Mouse (Mus musculus) bone marrow, adult 2 months (tissue): ENCODE results near the gene Cox6a2. TPM values are rescaled to one million over a fixed set of nuclear protein-coding genes. Genes with fewer than 3 reads are reported as not detected.

Experiments
- H3K27ac ChIP-seq: fragments of 200-500 bp; 2 replicates; pipeline ENCODE4 v1.5.1; 2012; ENCODE audit warnings: low read depth, mild to moderate bottlenecking, control low read depth, inconsistent platforms, low read length; ENCODE audit not compliant: control insufficient read depth, poor library complexity, insufficient read depth
- H3K4me1 ChIP-seq: fragments of 200-500 bp; 2 replicates; pipeline ENCODE4 v1.6.1; 2011; ENCODE audit warnings: low read length; ENCODE audit not compliant: control insufficient read depth, insufficient read depth
- H3K4me3 ChIP-seq: fragments of 200-500 bp; replicated peaks from 2 replicates; pipeline ENCODE3; 2011; ENCODE audit warnings: mild to moderate bottlenecking, low read depth, low read length, control low read depth; ENCODE audit not compliant: control insufficient read depth
- CTCF ChIP-seq: fragments of 200-500 bp; IDR thresholded peaks from 2 replicates; pipeline ENCODE4 v1.5.1; 2011; ENCODE audit warnings: low read length, control low read depth; ENCODE audit not compliant: control insufficient read depth, insufficient read depth
- POLR2A ChIP-seq: fragments of 200-500 bp; IDR thresholded peaks from 2 replicates; pipeline ENCODE4 v1.6.1; 2011; ENCODE audit warnings: low read depth, mild to moderate bottlenecking, control low read depth, low read length, borderline replicate concordance; ENCODE audit not compliant: control insufficient read depth
- WGBS: fragments of 180-500 bp; shearing (Covaris S2); methylation state at CpG from one replicate; pipeline ENCODE4 v1.1.7; 2018; 5-methylcytosine and 5-hydroxymethylcytosine counted together
- polyA plus RNA-seq: library from polyadenylated mRNA; stranded (reverse); fragments of >200 nt; gene quantifications from 2 replicates; pipeline ENCODE4 v1.2.4, GENCODE M21; 2011; ENCODE audit warnings: low replicate concordance; ENCODE audit not compliant: missing spikeins, insufficient read depth, insufficient read length

Gene Cox6a2
- polyA plus RNA-seq, 1 experiment: 8.4 TPM

- peak within 1 kb of the TSS; percentile 98 for H3K27ac ChIP-seq
- H3K4me1 ChIP-seq: peaks cover 5% of the 10 kb centered on the region
- H3K4me3 ChIP-seq: peak within 1 kb of the TSS; percentile 80
- TF ChIP-seq POLR2A (no peak), CTCF (peak; percentile 69)
- WGBS: 23% methylated on average over 37 of the region's 37 CpGs
Measured at GRCm38 (mm10) chr7:128236856-128237592, 30.8 kb upstream of the Cox6a2 start, which contains the start of gene Armc5. Gene Armc5, plus strand, starts transcription at chr7:128237342.

- peak overlapping the region; percentile 40; the same call in 1 of the 2 replicates for H3K27ac ChIP-seq
- H3K4me3 ChIP-seq: peak overlapping the region; percentile 80
- peaks cover 5% of the 10 kb centered on the region for H3K4me1 ChIP-seq
- no peak for TF ChIP-seq CTCF
- no peak for TF ChIP-seq POLR2A
- 87% methylated on average over 13 of the region's 13 CpGs for WGBS
Measured at GRCm38 (mm10) chr7:128236426-128236825, 30.2 kb upstream of the Cox6a2 start.

- TF ChIP-seq POLR2A: no peak
- H3K4me3 ChIP-seq: no peak overlapping the region
- WGBS: 64% methylated on average over 1 of the region's 1 CpGs
- H3K27ac ChIP-seq: no peak overlapping the region
- peaks cover 5% of the 10 kb centered on the region for H3K4me1 ChIP-seq
Measured at GRCm38 (mm10) chr7:128235481-128235880, 29.3 kb upstream of the Cox6a2 start.

- 52% methylated on average over 2 of the region's 2 CpGs for WGBS
- H3K27ac ChIP-seq: no peak overlapping the region
- peaks cover 5% of the 10 kb centered on the region for H3K4me1 ChIP-seq
- H3K4me3 ChIP-seq: no peak overlapping the region
- TF ChIP-seq POLR2A: no peak
- no peak for TF ChIP-seq CTCF
Measured at GRCm38 (mm10) chr7:128234796-128235195, 28.6 kb upstream of the Cox6a2 start.

GRCm38 (mm10) chr7:128231741-128232140 lies 25.6 kb upstream of the Cox6a2 start:
- WGBS: 51% methylated on average over 8 of the region's 8 CpGs

DNA sequence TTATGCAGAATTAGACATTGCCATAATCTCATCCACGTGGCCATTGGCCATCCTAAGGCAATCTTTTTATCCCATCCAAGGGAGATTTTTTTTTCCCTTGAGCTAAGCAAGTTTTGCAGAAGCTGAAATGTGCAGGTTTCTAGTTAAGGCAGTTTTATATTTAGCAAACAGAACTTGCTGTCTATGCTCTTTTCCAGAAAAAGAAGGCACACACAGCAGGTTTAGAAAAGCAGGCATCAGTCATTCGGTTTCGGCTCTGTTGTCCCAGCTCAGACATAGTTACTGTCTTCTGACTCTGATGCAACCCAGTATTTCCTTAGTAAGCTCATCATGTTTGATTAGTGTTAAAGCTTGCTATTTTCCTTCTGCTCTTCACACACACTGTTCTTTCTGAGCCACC lies 14.7 kb upstream of the Cox6a2 start:
- WGBS: 84% methylated on average over 3 of the region's 3 CpGs
- Histone ChIP-seq H3K4me3 (no peak overlapping the region), H3K4me1 (no peaks in the 10 kb centered on the region), H3K27ac (no peak overlapping the region)
- TF ChIP-seq CTCF: no peak

More at GRCm38 (mm10) chr7:128231741-128232140, 25.6 kb upstream of the Cox6a2 start:
- TF ChIP-seq POLR2A (no peak), CTCF (no peak)
- Histone ChIP-seq H3K4me1 (peaks cover 4% of the 10 kb centered on the region), H3K4me3 (no peak overlapping the region), H3K27ac (no peak overlapping the region)

DNA sequence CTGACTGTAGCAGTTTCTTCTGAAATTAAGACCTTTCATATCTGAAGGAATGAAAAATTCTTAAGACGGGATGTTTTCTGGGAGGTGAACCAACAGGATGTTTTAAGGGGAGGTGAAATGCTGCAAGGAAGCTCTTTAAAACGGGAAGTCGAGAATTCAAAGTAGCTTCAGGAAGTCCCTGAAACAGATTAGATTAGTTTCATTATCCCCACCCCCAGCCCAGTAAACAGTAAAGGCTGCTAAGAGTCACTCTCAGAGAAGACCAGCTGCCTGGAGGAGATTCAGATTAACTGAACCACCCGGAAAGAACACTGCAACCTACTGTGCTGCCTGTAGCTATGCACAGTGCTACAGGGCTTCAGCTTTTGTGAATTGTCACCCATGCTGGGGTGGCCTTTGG lies 13.8 kb upstream of the Cox6a2 start:
- no peak overlapping the region for H3K27ac ChIP-seq
- 54% methylated on average over 4 of the region's 4 CpGs for WGBS
- H3K4me3 ChIP-seq: no peak overlapping the region
- TF ChIP-seq CTCF (no peak), POLR2A (no peak)
- no peaks in the 10 kb centered on the region for H3K4me1 ChIP-seq

DNA sequence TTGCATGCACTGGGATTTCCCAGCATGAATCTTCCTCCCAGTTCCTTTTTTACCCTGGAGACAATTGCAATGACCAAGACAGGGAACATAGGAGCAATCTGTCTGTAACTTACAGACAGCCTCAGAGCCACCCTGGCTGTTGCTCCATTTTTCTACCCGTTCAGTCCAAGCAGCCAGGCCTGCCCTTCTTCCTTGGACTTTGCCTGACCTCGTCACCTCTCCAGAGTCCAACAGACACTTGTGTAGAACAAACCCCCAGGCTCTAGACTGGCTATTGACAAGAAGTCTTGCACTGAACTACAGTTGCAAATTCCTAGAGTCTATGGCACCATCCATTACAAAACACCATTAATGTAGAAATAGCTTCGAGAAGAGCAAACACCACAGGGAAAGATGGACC lies 3.6 kb upstream of the Cox6a2 start:
- 56% methylated on average over 3 of the region's 3 CpGs for WGBS
- Histone ChIP-seq H3K4me3 (no peak overlapping the region), H3K27ac (no peak overlapping the region), H3K4me1 (peaks cover 3% of the 10 kb centered on the region)
- no peak for TF ChIP-seq CTCF

DNA sequence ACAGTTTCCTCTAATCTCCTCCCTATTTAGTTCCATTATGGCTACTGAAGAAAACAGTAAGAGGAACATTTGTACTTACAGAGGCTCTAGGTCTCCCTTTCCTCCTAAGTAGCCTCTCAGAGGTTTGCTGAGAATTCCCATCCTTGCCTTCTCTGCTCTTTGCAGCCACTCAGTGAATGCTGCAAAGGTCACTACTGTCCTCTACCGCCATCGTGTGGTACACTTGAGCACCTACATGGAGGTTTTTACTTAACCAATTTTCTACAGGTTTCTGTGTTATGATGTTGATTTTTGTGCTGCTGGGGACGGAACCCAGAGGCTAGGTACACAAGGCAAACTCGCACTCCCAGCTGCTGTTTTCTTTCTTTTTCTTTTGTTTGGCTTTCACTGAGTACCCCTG lies 2.0 kb upstream of the Cox6a2 start:
- peaks cover 4% of the 10 kb centered on the region for H3K4me1 ChIP-seq
- H3K4me3 ChIP-seq: no peak overlapping the region
- TF ChIP-seq POLR2A (no peak), CTCF (peak; percentile 78)
- no peak overlapping the region for H3K27ac ChIP-seq
- WGBS: 13% methylated on average over 4 of the region's 4 CpGs
